Mouse (Mus musculus) stomach, postnatal 0 days (tissue): ENCODE measurements around the gene Xlr5b.
"Not testable (repeated sequence)": the region's sequence is repeated elsewhere in the genome, so short reads cannot be mapped to it uniquely, and the experiment has no call there.

Source experiments
- CTCF ChIP-seq: IDR thresholded peaks from 2 replicates; pipeline ENCODE4 v1.5.1; 2016; ENCODE audit warnings: antibody characterized with exemption, low read depth, mild to moderate bottlenecking, moderate library complexity
- EP300 ChIP-seq: optimal IDR thresholded peaks from 2 replicates; pipeline ENCODE3; 2016; ENCODE audit warnings: antibody characterized with exemption

- TF ChIP-seq CTCF, EP300: not testable (repeated sequence)
These were observed 25.5 kb upstream of the Xlr5b start for GRCm38 (mm10) chrX:73122859-73123829.
